Mouse (Mus musculus): ENCODE measurements around the gene Gm11099. TPM values are rescaled to one million over a fixed set of nuclear protein-coding genes. Genes with fewer than 3 reads are reported as not detected.

The Gm11099 gene
- polyA plus RNA-seq, 1 experiment from 2014 or later: not detected

DNA sequence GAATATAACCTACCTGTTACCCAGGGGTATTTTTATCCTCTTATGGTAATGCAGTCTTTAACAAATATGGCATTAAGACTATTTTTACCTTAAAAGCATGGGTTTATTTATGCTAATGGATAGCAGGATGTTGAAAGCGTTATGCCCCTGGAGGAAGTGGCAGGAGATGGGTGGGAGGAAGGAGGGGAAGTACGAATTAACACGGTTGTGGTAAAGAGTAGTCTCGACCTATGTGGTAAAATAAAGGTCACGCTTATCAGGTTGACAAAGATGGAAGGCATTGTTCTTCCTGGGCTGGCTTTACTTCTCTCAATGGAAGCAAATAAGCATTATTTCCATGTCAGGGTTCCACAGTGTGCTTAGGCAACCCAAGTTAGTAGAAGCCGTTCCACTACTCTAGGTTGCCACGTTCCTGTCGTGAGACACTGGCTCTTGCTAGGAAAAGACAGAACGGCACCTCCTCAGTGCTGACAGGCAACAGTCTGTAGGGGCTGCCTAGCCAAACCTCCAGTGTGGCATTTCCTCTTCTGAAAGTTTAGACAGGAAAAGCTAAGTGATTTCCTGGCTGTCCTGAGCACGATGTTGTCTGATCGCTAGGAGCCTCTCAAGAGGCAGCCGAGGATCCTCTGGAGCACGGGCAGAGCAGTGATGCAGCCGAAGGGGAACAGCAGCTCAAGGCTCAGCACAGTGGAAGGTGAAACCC, 47.7 kb downstream of the Gm11099 start:
- Histone ChIP-seq H3K4me2 (peak overlapping the region; percentile 66), H3K36me3 (no peaks in the 10 kb centered on the region), H3K27me3 (replicated peaks) (no peaks in the 10 kb centered on the region), H3K9me3 (no peaks in the 10 kb centered on the region), H3K9ac (peak overlapping the region; percentile 67), H3K4me1 (peaks cover 34% of the 10 kb centered on the region), H3K4me3 (peak overlapping the region; percentile 37), H3K27ac (replicated peaks) (0 out of 2 replicates have a peak overlapping the region, but pooled peaks have one; percentile 36)
- no peak for ATAC-seq (ENCODE audit: extremely low read depth, insufficient number of reproducible peaks, low FRiP score, low TSS enrichment)
- WGBS: 20% methylated on average over 14 of the region's 14 CpGs

DNA sequence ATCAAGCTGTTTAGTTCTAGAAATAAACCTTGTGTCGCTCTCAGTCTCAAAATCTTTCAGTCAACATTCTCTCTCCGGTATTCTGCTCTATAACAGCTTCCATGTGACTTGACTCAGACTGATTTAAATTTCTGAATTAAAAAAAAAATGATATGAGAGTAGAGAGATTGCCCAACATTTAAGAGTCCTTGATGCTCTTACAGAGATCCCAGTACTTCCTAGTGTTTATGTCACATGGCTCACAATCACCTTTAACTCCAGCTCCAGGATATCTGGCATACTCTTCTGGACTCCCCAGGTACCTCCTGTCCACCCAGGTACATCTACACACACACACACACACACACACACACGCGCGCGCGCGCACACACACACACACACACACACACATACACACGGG, 53.1 kb downstream of the Gm11099 start:
- Histone ChIP-seq H3K27ac (replicated peaks) (no peak overlapping the region), H3K9me3 (no peaks in the 10 kb centered on the region), H3K27me3 (replicated peaks) (no peaks in the 10 kb centered on the region), H3K4me2 (no peak overlapping the region), H3K4me3 (no peak overlapping the region), H3K9ac (no peak overlapping the region), H3K4me1 (peaks cover 22% of the 10 kb centered on the region), H3K36me3 (no peaks in the 10 kb centered on the region)
- 91% methylated on average over 7 of the region's 9 CpGs for WGBS
- ATAC-seq (ENCODE audit: extremely low read depth, insufficient number of reproducible peaks, low FRiP score, low TSS enrichment): no peak

DNA sequence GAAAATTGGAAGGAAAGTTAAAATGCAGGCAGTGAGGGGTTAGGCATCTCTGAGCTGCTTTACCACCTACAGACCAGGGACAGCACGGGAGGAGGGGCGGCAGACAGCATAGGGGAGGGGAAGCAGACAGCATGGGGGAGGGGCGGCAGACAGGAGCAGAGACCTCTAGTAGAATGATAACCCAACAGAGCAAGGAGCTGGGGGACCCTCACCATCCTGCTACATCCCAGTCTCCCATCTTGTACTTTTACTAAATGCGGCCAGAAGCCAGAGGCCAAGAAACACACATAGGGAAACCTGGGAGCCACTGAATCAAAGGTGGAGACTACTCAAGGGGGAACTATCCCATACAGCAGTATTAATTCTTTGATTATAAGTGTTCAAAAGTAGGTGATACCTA, 59.1 kb downstream of the Gm11099 start:
- WGBS: 52% methylated on average over 4 of the region's 4 CpGs
- Histone ChIP-seq H3K27ac (replicated peaks) (no peak overlapping the region), H3K9me3 (no peaks in the 10 kb centered on the region), H3K4me1 (no peaks in the 10 kb centered on the region), H3K4me2 (no peak overlapping the region), H3K9ac (no peak overlapping the region), H3K4me3 (no peak overlapping the region), H3K36me3 (no peaks in the 10 kb centered on the region), H3K27me3 (replicated peaks) (no peaks in the 10 kb centered on the region)
- ATAC-seq (ENCODE audit: extremely low read depth, insufficient number of reproducible peaks, low FRiP score, low TSS enrichment): no peak

DNA sequence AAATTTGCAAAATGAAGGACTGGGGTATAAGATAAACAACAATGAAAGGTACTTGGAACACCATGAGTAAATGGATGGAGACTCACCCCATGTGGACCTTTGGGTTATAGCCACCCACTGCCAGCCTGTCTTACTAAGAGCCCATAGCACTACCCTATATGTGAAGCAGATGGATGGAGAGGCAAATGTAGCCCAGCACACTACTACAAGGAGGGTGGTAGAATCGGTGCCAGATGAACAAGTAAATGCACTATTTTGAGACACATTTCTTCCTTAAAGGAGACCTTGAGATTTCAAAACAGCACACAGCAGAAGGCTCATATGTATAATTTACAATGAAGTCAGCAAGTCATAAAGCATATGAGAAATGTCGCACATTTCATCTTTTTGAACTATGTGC, 66.3 kb downstream of the Gm11099 start:
- Histone ChIP-seq H3K27me3 (replicated peaks) (no peaks in the 10 kb centered on the region), H3K27ac (replicated peaks) (no peak overlapping the region), H3K4me1 (no peaks in the 10 kb centered on the region), H3K36me3 (no peaks in the 10 kb centered on the region), H3K4me2 (no peak overlapping the region), H3K9ac (no peak overlapping the region), H3K9me3 (0 out of 2 replicates have a peak, but pooled peaks cover 2% of the 10 kb centered on the region), H3K4me3 (no peak overlapping the region)
- 90% methylated on average over 2 of the region's 2 CpGs for WGBS
- no peak for ATAC-seq (ENCODE audit: extremely low read depth, insufficient number of reproducible peaks, low FRiP score, low TSS enrichment)

DNA sequence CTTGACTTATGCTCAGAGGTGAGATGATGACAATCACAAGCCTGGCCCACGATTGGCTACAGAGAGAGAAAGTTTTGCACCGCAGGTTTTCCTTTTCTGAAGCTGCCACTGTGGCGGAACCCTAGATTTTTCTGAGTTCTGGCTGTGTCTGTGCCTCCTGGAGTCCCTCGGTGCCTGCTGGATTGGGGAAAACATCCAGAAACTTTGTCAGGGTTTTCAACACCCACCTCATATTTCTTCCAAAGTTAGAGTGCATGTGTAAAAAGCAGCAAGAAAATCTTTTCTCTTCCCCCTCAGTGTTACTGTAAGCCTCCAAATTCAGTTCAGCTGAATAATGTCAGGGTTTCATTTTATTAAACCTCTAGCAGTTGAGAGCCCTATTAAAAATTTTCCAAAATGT, 82.1 kb downstream of the Gm11099 start:
- H3K27ac ChIP-seq (replicated peaks): peak overlapping the region; percentile 16; the same call in 1 of the 2 replicates
- WGBS: 66% methylated on average over 4 of the region's 4 CpGs
- no peak overlapping the region for H3K9ac ChIP-seq
- no peak for ATAC-seq (ENCODE audit: extremely low read depth, insufficient number of reproducible peaks, low FRiP score, low TSS enrichment)
- H3K4me3 ChIP-seq: no peak overlapping the region
- no peak overlapping the region for H3K4me2 ChIP-seq
- H3K27me3 ChIP-seq (replicated peaks): no peaks in the 10 kb centered on the region
- H3K9me3 ChIP-seq: no peaks in the 10 kb centered on the region; the same call in 1 of the 2 replicates
- H3K4me1 ChIP-seq: no peaks in the 10 kb centered on the region
- no peaks in the 10 kb centered on the region for H3K36me3 ChIP-seq

DNA sequence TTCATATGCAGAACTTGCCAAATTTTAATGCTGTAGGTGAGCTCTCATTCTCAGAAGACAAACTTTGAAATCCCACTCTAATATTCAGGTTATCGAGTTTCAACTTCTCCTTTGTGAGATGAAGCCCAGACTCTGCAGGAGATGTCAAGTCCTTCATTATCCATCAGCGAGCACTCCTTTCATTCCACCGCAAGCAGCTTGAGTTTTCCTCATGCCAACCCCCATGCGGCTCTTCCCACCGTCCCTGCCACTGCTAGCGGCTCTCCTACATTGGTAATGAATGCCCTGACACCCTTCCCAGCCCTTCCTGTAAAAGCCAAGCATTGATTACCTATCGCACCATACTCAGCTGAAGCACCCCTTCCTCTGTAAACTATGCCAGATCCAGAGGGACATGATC, 89.6 kb downstream of the Gm11099 start:
- Histone ChIP-seq H3K4me2 (no peak overlapping the region), H3K27ac (replicated peaks) (no peak overlapping the region), H3K4me3 (no peak overlapping the region), H3K27me3 (replicated peaks) (no peaks in the 10 kb centered on the region), H3K9ac (no peak overlapping the region), H3K4me1 (no peaks in the 10 kb centered on the region), H3K9me3 (no peaks in the 10 kb centered on the region), H3K36me3 (no peaks in the 10 kb centered on the region)
- no peak for ATAC-seq (ENCODE audit: extremely low read depth, insufficient number of reproducible peaks, low FRiP score, low TSS enrichment)
- WGBS: 75% methylated on average over 7 of the region's 7 CpGs

DNA sequence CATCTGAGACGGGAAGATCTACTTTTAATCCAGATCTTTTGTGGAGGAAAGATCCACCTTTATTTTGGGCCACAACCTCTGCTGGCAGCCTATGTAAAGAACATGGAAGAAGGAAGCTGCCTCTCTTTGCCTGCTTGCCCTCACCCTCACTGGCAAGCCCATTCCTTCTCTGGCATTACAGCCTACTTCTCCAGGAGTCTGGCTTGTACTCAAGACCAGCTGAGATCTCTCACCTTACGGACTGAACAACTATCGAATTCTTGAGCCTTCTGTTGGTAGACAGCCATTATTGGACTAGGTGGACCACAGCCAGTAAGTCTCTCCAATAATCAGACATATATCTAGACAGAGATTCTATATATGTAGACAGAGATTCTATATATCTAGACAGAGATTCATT, 92.9 kb downstream of the Gm11099 start:
- Histone ChIP-seq H3K4me2 (no peak overlapping the region), H3K4me3 (no peak overlapping the region), H3K36me3 (no peaks in the 10 kb centered on the region), H3K4me1 (no peaks in the 10 kb centered on the region), H3K27ac (replicated peaks) (no peak overlapping the region), H3K9me3 (0 out of 2 replicates have a peak, but pooled peaks cover 3% of the 10 kb centered on the region), H3K9ac (no peak overlapping the region), H3K27me3 (replicated peaks) (no peaks in the 10 kb centered on the region)
- 77% methylated on average over 3 of the region's 3 CpGs for WGBS
- no peak for ATAC-seq (ENCODE audit: extremely low read depth, insufficient number of reproducible peaks, low FRiP score, low TSS enrichment)

DNA sequence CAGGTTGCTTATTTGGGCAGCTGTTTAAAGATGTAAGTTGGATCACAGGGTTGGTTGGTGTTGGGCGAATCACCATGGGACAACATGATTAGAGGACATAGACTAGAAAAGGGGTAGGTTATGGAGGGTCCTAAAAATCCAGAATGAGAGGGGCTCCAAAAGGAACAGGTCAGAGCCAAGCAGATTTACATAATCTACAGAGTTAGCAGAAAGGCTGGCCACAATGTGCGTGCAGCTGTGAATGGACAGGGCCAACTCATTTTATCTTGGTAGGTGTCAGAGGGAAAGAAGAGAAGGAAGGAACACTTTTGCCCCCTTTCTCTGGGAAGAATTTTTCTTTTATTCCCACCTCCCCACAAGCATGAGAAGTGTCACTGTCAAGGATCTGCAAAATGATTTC, 97.1 kb downstream of the Gm11099 start:
- no peak overlapping the region for H3K4me3 ChIP-seq
- no peak overlapping the region for H3K27ac ChIP-seq (replicated peaks)
- no peaks in the 10 kb centered on the region; the same call in 1 of the 2 replicates for H3K27me3 ChIP-seq (replicated peaks)
- H3K9me3 ChIP-seq: 0 out of 2 replicates have a peak, but pooled peaks cover 3% of the 10 kb centered on the region
- no peaks in the 10 kb centered on the region for H3K4me1 ChIP-seq
- no peaks in the 10 kb centered on the region for H3K36me3 ChIP-seq
- no peak overlapping the region for H3K4me2 ChIP-seq
- H3K9ac ChIP-seq: no peak overlapping the region
- ATAC-seq (ENCODE audit: extremely low read depth, insufficient number of reproducible peaks, low FRiP score, low TSS enrichment): no peak
- 73% methylated on average over 2 of the region's 2 CpGs for WGBS

DNA sequence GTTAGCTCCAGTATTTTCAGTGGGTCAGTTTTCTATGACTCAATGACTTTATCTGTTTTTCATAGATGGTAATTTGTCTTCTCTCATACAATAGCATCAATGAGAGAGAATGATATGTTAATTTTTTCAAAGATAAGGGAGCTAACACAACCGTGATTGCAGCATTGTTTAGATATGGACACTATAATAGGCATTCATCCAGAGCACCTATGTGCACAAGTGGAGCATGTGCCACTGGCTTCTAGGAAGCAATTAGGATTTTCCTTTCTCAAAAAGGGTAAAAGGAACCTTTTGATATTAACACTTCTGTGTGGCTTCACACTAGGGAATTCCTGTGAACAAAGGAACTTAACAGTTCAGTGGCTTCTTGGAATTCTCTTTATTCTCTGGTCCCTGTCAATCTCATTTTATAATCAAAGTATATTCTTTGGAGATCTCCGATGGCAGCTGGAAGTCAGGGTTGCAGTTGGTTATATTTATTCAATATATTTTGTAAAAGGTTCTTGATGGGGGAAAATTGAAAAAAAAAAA, 97.6 kb downstream of the Gm11099 start:
- Histone ChIP-seq H3K27ac (replicated peaks) (no peak overlapping the region), H3K4me3 (no peak overlapping the region), H3K9me3 (0 out of 2 replicates have a peak, but pooled peaks cover 3% of the 10 kb centered on the region), H3K4me2 (no peak overlapping the region), H3K9ac (no peak overlapping the region), H3K27me3 (replicated peaks) (no peaks in the 10 kb centered on the region; the same call in 1 of the 2 replicates), H3K4me1 (no peaks in the 10 kb centered on the region), H3K36me3 (no peaks in the 10 kb centered on the region)
- 53% methylated on average over 2 of the region's 2 CpGs for WGBS
- no peak for ATAC-seq (ENCODE audit: extremely low read depth, insufficient number of reproducible peaks, low FRiP score, low TSS enrichment)

Data from heart, embryonic 13.5 days (tissue).